Mouse (Mus musculus): ENCODE results near the gene Mesp1. TPM values are rescaled to one million over a fixed set of nuclear protein-coding genes. Genes with fewer than 3 reads are reported as not detected.
A peak's percentile ranks its signal among the peaks of the same experiment; 100 is the strongest.

The Mesp1 gene
- polyA plus RNA-seq, 2 experiments, result 0.02 TPM; not detected in 1

DNA sequence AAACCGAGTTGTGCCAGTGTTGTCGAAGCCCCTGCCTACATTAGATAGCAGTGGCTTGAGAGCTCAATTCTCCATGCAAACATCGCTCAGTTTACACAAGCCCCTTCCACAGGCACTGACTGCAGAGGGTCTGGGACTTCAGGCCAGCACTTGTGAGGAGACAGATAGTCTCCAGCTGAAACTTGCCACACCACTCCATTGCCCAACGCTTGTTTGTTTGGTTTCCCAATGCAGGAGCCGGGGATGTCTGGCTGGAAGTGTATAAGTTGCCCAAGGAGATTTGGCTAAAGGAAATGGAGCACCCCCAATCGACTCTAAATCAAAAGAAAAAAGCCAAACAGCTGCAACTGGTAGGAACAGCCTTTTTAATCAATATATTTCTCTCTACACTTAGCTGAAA lies 35.4 kb downstream of the Mesp1 start:
- H3K27ac ChIP-seq, result no peak overlapping the region
- ATAC-seq (ENCODE audit: insufficient read depth), result no peak
- no peak for TF ChIP-seq CTCF (IDR thresholded peaks at IDR 0.05; ENCODE audit: low read depth)
- TF ChIP-seq EP300 (IDR thresholded peaks at IDR 0.05; ENCODE audit: low read depth), result no peak

DNA sequence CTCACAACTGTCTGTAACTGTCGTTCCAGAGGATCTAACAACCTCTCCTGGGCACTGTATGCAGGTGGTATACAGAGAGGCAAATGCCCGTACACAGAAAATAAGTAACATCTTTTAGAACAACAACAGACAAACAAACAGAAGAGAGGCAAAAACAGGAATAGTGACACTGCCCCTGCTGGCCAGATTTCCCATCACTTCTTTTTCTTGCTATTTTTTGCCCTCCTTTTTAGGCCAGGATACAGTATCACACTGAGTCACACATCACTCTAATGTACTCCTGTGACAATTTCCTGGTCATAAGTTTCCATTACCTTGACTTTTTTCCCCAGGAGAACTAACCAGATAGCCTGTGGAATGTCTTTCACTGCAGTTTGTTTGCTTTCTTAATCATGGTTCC lies 37.3 kb downstream of the Mesp1 start:
- peak; percentile 8; the same call in 1 of the 2 replicates for TF ChIP-seq CTCF (IDR thresholded peaks at IDR 0.05; ENCODE audit: low read depth)
- TF ChIP-seq EP300 (IDR thresholded peaks at IDR 0.05; ENCODE audit: low read depth), result no peak
- WGBS (ENCODE audit: insufficient replicate concordance), result 31% methylated on average over 2 of the region's 2 CpGs
- Histone ChIP-seq H3K9ac (replicated peaks) (no peak overlapping the region), H3K4me3 (ENCODE audit: insufficient read depth in 1 of 2, low read depth in 2 of 2, low read length in 2 of 2) (no peak overlapping the region), H3K27ac (no peak overlapping the region), H3K9me3 (ENCODE audit: control insufficient read depth, low read length) (no peaks in the 10 kb centered on the region), H3K27me3 (ENCODE audit: control insufficient read depth, insufficient read depth, low read length) (no peaks in the 10 kb centered on the region), H3K4me2 (ENCODE audit: low read depth) (no peak overlapping the region), H3K36me3 (replicated peaks; ENCODE audit: control insufficient read depth, insufficient read depth, low read depth) (no peaks in the 10 kb centered on the region), H3K4me1 (replicated peaks; ENCODE audit: control insufficient read depth in 2 of 2, insufficient read depth in 2 of 2, low read length in 1 of 2) (no peaks in the 10 kb centered on the region)
- DNase-seq (ENCODE audit: low read depth in 3 of 3, low spot score in 3 of 3), result no peak
- ATAC-seq (ENCODE audit: insufficient read depth), result no peak

More for the DNA sequence above, 35.4 kb downstream of the Mesp1 start:
- no peaks in the 10 kb centered on the region for H3K4me1 ChIP-seq (replicated peaks; ENCODE audit: control insufficient read depth in 2 of 2, insufficient read depth in 2 of 2, low read length in 1 of 2)
- H3K9me3 ChIP-seq (ENCODE audit: control insufficient read depth, low read length), result no peaks in the 10 kb centered on the region
- no peak overlapping the region for H3K4me2 ChIP-seq (ENCODE audit: low read depth)
- no peak for DNase-seq (ENCODE audit: low read depth in 3 of 3, low spot score in 3 of 3)
- H3K4me3 ChIP-seq (ENCODE audit: insufficient read depth in 1 of 2, low read depth in 2 of 2, low read length in 2 of 2), result no peak overlapping the region
- 46% methylated on average over 6 of the region's 6 CpGs for WGBS (ENCODE audit: insufficient replicate concordance)
- no peak overlapping the region for H3K9ac ChIP-seq (replicated peaks)
- H3K27me3 ChIP-seq (ENCODE audit: control insufficient read depth, insufficient read depth, low read length), result no peaks in the 10 kb centered on the region
- H3K36me3 ChIP-seq (replicated peaks; ENCODE audit: control insufficient read depth, insufficient read depth, low read depth), result no peaks in the 10 kb centered on the region

DNA sequence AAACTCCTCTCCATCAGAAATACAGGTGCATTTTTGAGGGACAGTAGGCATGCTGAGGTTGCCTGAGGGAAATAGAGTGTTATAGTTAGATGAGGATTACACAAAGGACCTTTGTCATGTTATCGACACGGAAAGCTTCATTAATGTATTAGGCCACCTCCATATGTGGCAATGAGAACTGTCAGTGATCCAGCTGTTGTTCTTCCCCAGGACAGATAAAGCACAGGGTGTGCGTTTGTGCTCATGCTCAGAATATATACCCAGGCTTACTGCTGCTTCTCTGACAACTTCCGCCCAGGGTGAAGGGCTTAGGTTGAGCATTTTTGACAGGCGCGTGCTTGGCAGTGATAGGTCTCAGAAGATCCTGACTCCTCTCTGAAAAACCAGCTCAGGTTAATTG lies 44.1 kb downstream of the Mesp1 start:
- no peak overlapping the region for H3K9ac ChIP-seq (replicated peaks)
- no peak for DNase-seq (ENCODE audit: low read depth in 3 of 3, low spot score in 3 of 3)
- H3K36me3 ChIP-seq (replicated peaks; ENCODE audit: control insufficient read depth, insufficient read depth, low read depth), result no peaks in the 10 kb centered on the region
- no peak overlapping the region for H3K4me2 ChIP-seq (ENCODE audit: low read depth)
- no peak overlapping the region for H3K27ac ChIP-seq
- ATAC-seq (ENCODE audit: insufficient read depth), result no peak
- no peaks in the 10 kb centered on the region for H3K27me3 ChIP-seq (ENCODE audit: control insufficient read depth, insufficient read depth, low read length)
- no peak overlapping the region for H3K4me3 ChIP-seq (ENCODE audit: insufficient read depth in 1 of 2, low read depth in 2 of 2, low read length in 2 of 2)
- TF ChIP-seq EP300 (IDR thresholded peaks at IDR 0.05; ENCODE audit: low read depth) (no peak), CTCF (IDR thresholded peaks at IDR 0.05; ENCODE audit: low read depth) (no peak)
- no peaks in the 10 kb centered on the region for H3K4me1 ChIP-seq (replicated peaks; ENCODE audit: control insufficient read depth in 2 of 2, insufficient read depth in 2 of 2, low read length in 1 of 2)
- H3K9me3 ChIP-seq (ENCODE audit: control insufficient read depth, low read length), result no peaks in the 10 kb centered on the region
- WGBS (ENCODE audit: insufficient replicate concordance), result 70% methylated on average over 6 of the region's 6 CpGs

DNA sequence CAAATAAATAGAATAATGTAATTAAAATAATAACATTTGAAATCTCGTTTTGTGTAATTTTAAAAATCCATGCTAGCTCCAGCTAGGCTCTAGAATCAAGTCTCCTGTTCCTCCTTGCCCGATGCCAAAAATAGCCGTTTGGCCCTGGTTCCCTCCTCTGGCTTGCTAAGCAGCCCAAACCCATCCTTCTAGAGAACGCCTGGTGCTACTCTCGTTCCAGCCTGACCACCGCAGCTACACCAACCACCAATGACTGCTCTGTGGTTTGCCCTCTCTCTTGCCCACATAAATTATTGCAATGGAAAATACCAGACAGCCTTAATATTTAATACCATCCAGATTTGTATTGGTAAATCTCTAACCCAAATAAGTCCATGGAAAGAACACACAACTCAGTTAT lies 45.9 kb downstream of the Mesp1 start:
- TF ChIP-seq EP300 (IDR thresholded peaks at IDR 0.05; ENCODE audit: low read depth) (no peak), CTCF (IDR thresholded peaks at IDR 0.05; ENCODE audit: low read depth) (no peak)
- no peak overlapping the region for H3K4me2 ChIP-seq (ENCODE audit: low read depth)
- WGBS (ENCODE audit: insufficient replicate concordance), result 52% methylated on average over 6 of the region's 6 CpGs
- H3K9me3 ChIP-seq (ENCODE audit: control insufficient read depth, low read length), result no peaks in the 10 kb centered on the region
- no peak overlapping the region for H3K4me3 ChIP-seq (ENCODE audit: insufficient read depth in 1 of 2, low read depth in 2 of 2, low read length in 2 of 2)
- H3K4me1 ChIP-seq (replicated peaks; ENCODE audit: control insufficient read depth in 2 of 2, insufficient read depth in 2 of 2, low read length in 1 of 2), result peaks cover 3 to 4% of the 10 kb centered on the region in 2 experiments; a peak in 2 of 4 replicates
- no peak overlapping the region for H3K27ac ChIP-seq
- DNase-seq (ENCODE audit: low read depth in 3 of 3, low spot score in 3 of 3) (no peak), ATAC-seq (ENCODE audit: insufficient read depth) (no peak)
- H3K27me3 ChIP-seq (ENCODE audit: control insufficient read depth, insufficient read depth, low read length), result no peaks in the 10 kb centered on the region
- H3K9ac ChIP-seq (replicated peaks), result no peak overlapping the region
- H3K36me3 ChIP-seq (replicated peaks; ENCODE audit: control insufficient read depth, insufficient read depth, low read depth), result no peaks in the 10 kb centered on the region

DNA sequence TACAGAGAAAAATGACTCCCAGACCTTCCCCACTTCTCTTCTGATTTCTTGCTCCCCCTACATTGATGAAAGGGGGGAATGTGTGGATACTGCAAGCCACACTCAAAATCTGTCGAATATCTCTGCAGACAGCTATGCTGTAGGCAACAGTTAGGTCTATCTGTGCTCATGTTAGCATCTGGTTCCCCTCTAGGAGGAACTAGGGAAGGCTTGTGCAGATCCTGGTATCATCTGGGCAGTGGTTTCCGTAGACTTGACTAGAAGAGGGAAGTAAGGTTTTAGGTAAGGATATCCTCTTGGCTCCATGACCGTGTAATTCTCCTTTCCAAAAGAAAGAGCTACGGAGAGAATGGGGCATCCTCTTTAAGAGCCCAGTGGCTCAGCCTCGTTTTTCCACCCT lies 49.0 kb downstream of the Mesp1 start:
- Histone ChIP-seq H3K27me3 (ENCODE audit: control insufficient read depth, insufficient read depth, low read length) (no peaks in the 10 kb centered on the region), H3K4me3 (ENCODE audit: insufficient read depth in 1 of 2, low read depth in 2 of 2, low read length in 2 of 2) (no peak overlapping the region), H3K9ac (replicated peaks) (no peak overlapping the region), H3K4me2 (ENCODE audit: low read depth) (no peak overlapping the region), H3K27ac (no peak overlapping the region), H3K9me3 (ENCODE audit: control insufficient read depth, low read length) (no peaks in the 10 kb centered on the region), H3K36me3 (replicated peaks; ENCODE audit: control insufficient read depth, insufficient read depth, low read depth) (no peaks in the 10 kb centered on the region), H3K4me1 (replicated peaks; ENCODE audit: control insufficient read depth in 2 of 2, insufficient read depth in 2 of 2, low read length in 1 of 2) (peaks cover 3 to 6% of the 10 kb centered on the region in 2 experiments; a peak in 2 of 4 replicates)
- WGBS (ENCODE audit: insufficient replicate concordance), result 33% methylated on average over 5 of the region's 5 CpGs
- DNase-seq (ENCODE audit: low read depth in 3 of 3, low spot score in 3 of 3), result no peak
- no peak for TF ChIP-seq EP300 (IDR thresholded peaks at IDR 0.05; ENCODE audit: low read depth)
- no peak for TF ChIP-seq CTCF (IDR thresholded peaks at IDR 0.05; ENCODE audit: low read depth)
- ATAC-seq (ENCODE audit: insufficient read depth), result no peak

All from liver, embryonic 14.5 days (tissue).